Mouse (Mus musculus) thymus, adult 2 months (tissue): ENCODE results near the gene Gm21958.
A peak's percentile ranks its signal among the peaks of the same experiment; 100 is the strongest.

ENCODE experiments used
- CTCF ChIP-seq: fragments of 200-500 bp; IDR thresholded peaks from 2 replicates; pipeline ENCODE4 v1.5.1; 2012; ENCODE audit warnings: mild to moderate bottlenecking, control low read depth, low read length, moderate library complexity, borderline replicate concordance; ENCODE audit not compliant: control insufficient read depth, poor library complexity, insufficient read depth; ENCODE audit errors: extremely low read depth
- POLR2A ChIP-seq: fragments of 200-500 bp; IDR thresholded peaks from 2 replicates; pipeline ENCODE4 v1.6.1; 2012; ENCODE audit warnings: mild to moderate bottlenecking, low read length, control low read depth, moderate library complexity; ENCODE audit not compliant: control insufficient read depth, poor library complexity, insufficient read depth; ENCODE audit errors: extremely low read depth

DNA sequence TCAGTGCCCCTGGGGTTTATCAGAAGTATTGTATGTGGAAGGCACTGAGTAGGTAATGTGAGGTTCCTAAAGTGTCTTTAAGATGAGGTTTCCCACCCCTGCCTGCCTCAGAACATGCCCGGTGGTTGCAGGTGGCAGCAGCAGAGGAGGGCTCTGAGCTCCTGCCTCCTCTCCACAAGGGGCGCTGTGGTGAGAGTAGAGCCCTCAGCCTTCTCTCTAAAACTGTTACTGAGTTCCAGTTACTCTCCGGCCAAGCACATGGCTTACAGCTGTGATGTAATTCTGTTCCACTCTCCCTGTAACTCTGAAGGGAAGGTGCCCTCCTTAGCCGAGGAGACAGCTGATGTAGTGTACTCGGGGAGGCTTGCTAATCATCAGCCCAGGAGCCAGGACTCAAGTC, 31.6 kb upstream of the Gm21958 start:
- TF ChIP-seq POLR2A (no peak), CTCF (peak; percentile 53; the same call in 1 of the 2 replicates)
